Mouse (Mus musculus) liver, postnatal 0 days (tissue): ENCODE data around the gene Chd1.

Experiments
- CTCF ChIP-seq: sonication (generic); IDR thresholded peaks from 2 replicates; pipeline ENCODE4 v1.5.1; 2016; ENCODE audit warnings: antibody characterized with exemption, low read depth
- EP300 ChIP-seq: IDR thresholded peaks from 2 replicates; pipeline ENCODE4 v1.6.1; 2016; ENCODE audit warnings: antibody characterized with exemption, low read depth, mild to moderate bottlenecking

- TF ChIP-seq CTCF = no peak
- no peak for TF ChIP-seq EP300
Measured at GRCm38 (mm10) chr17:15723291-15723690, 18.5 kb downstream of the Chd1 start.
